ENCODE assay signal across 10 mouse cellular contexts in the genomic region with DNA sequence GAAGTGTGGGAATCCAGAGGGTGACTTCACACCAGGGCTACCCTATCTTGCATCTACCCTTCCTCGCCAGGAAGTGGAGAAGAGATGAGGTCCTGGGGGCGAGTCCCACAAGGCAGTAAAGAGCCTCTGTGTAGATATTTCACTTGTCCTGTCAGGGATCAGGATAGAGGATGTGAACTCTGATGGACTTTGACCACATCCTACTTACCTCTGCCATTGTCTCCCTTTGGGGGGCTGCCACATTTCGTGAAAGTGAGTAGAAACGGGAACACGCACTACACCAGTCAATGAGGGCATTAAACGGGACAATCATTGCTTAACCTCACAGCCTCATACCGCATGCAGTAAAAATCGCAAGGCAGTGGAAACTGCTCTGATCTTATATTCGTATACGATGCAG. TPM values are rescaled to one million over a fixed set of nuclear protein-coding genes. Genes with fewer than 3 reads are reported as not detected.
DNase-seq lines count a peak whose midpoint lies in the region; ATAC-seq lines count a peak whose summit lies in the region.
"Had no signal": no experiment of that assay in that cellular context is flagged by ENCODE, and none has a peak within 500 bp of the region (broad histone marks: within the 10 kb centered on the region; RNA-seq: fewer than 3 reads in every experiment).

No protein-coding gene starts in this region.

- no peak for DNase-seq in heart, postnatal 14 days
- peak; percentile 88 for DNase-seq in midbrain, embryonic 11.5 days (ENCODE audit: low spot score, missing footprints)
- DNase-seq in left cerebral cortex, postnatal 36 days (ENCODE audit: low spot score in 2 of 2) = no peak
- DNase-seq in adrenal gland, adult 8-10 months = no peak
- DNase-seq in Muller cell, postnatal 12 days (ENCODE audit: inconsistent ontology term) = no peak
- DNase-seq: right cerebral cortex, postnatal 14 days had no signal

- 42% methylated on average over 10 of the region's 10 CpGs for WGBS in heart, embryonic 14.5 days
- WGBS in embryonic facial prominence, embryonic 12.5 days = 39% methylated on average over 10 of the region's 10 CpGs
- WGBS in hindbrain, embryonic 15.5 days = 30% methylated on average over 10 of the region's 10 CpGs
- WGBS in midbrain, embryonic 11.5 days = 41% methylated on average over 10 of the region's 10 CpGs

- H3K4me3 ChIP-seq in heart, embryonic 14.5 days (ENCODE audit: control insufficient read depth in 1 of 2, insufficient read depth in 1 of 2, low read depth in 1 of 2, low read length in 2 of 2) = peak overlapping the region; percentile 16 to 35
- peak overlapping the region; percentile 26 for H3K4me3 ChIP-seq in embryonic facial prominence, embryonic 12.5 days
- peak overlapping the region; percentile 35 for H3K4me3 ChIP-seq in hindbrain, embryonic 15.5 days
- peak overlapping the region; percentile 16 for H3K4me3 ChIP-seq in midbrain, embryonic 11.5 days (ENCODE audit: low read depth, low read length)

- no peaks in the 10 kb centered on the region for H3K27me3 ChIP-seq in heart, embryonic 14.5 days (ENCODE audit: control insufficient read depth, insufficient read depth, low read length)
- H3K27me3 ChIP-seq in embryonic facial prominence, embryonic 12.5 days = no peaks in the 10 kb centered on the region
- H3K27me3 ChIP-seq in hindbrain, embryonic 15.5 days = no peaks in the 10 kb centered on the region
- no peaks in the 10 kb centered on the region for H3K27me3 ChIP-seq in midbrain, embryonic 11.5 days (ENCODE audit: control insufficient read depth, insufficient read depth, low read length)

- no peaks in the 10 kb centered on the region for H3K9me3 ChIP-seq in heart, embryonic 14.5 days (ENCODE audit: control insufficient read depth, low read length)
- H3K9me3 ChIP-seq in embryonic facial prominence, embryonic 12.5 days = no peaks in the 10 kb centered on the region
- H3K9me3 ChIP-seq in hindbrain, embryonic 15.5 days = no peaks in the 10 kb centered on the region
- H3K9me3 ChIP-seq in midbrain, embryonic 11.5 days (ENCODE audit: control insufficient read depth, low read length) = no peaks in the 10 kb centered on the region

- no peak overlapping the region for H3K27ac ChIP-seq in heart, embryonic 14.5 days (replicated peaks in 1 of 2; ENCODE audit: control insufficient read depth in 1 of 2, insufficient read depth in 1 of 2, low read depth in 2 of 2, low read length in 2 of 2)
- H3K27ac ChIP-seq in embryonic facial prominence, embryonic 12.5 days = no peak overlapping the region
- no peak overlapping the region for H3K27ac ChIP-seq in hindbrain, embryonic 15.5 days (replicated peaks)
- no peak overlapping the region for H3K27ac ChIP-seq in midbrain, embryonic 11.5 days (ENCODE audit: low read depth, low read length)
- H3K27ac ChIP-seq: macrophage had no signal

- no peak for ATAC-seq in heart, embryonic 14.5 days (ENCODE audit: insufficient number of reproducible peaks, insufficient read depth, low FRiP score, low read depth)
- ATAC-seq in embryonic facial prominence, embryonic 12.5 days (ENCODE audit: insufficient number of reproducible peaks, insufficient read depth, low FRiP score, low TSS enrichment) = 0 out of 2 replicates have a peak, but pooled peaks have one; percentile 28
- peak; percentile 65; the same call in 1 of the 2 replicates for ATAC-seq in hindbrain, embryonic 15.5 days (ENCODE audit: low FRiP score, low read depth)
- peak; percentile 20 for ATAC-seq in midbrain, embryonic 11.5 days (ENCODE audit: low FRiP score)

- H3K9ac ChIP-seq in heart, embryonic 14.5 days (ENCODE audit: low read length) = 0 out of 2 replicates have a peak overlapping the region, but pooled peaks have one; percentile 31
- H3K9ac ChIP-seq in embryonic facial prominence, embryonic 12.5 days = no peak overlapping the region
- H3K9ac ChIP-seq in hindbrain, embryonic 15.5 days = no peak overlapping the region; the same call in 1 of the 2 replicates
- H3K9ac ChIP-seq in midbrain, embryonic 11.5 days (ENCODE audit: low read length) = peak overlapping the region; percentile 24; the same call in 1 of the 2 replicates

- peaks cover 0 to 4% of the 10 kb centered on the region in 2 experiments; a peak in 2 of 4 replicates for H3K4me1 ChIP-seq in heart, embryonic 14.5 days (ENCODE audit: control insufficient read depth in 2 of 2, insufficient read depth in 2 of 2, low read length in 2 of 2)
- 0 out of 2 replicates have a peak, but pooled peaks cover 2% of the 10 kb centered on the region for H3K4me1 ChIP-seq in embryonic facial prominence, embryonic 12.5 days
- H3K4me1 ChIP-seq in hindbrain, embryonic 15.5 days (replicated peaks) = peaks cover 15% of the 10 kb centered on the region
- peaks cover 10% of the 10 kb centered on the region; the same call in 1 of the 2 replicates for H3K4me1 ChIP-seq in midbrain, embryonic 11.5 days (ENCODE audit: control insufficient read depth, insufficient read depth, low read length)

- intact Hi-C loops in heart, postnatal 14 days (cut with DNase I) = no loop called here
- intact Hi-C loops in left cerebral cortex, postnatal 36 days (cut with DNase I) = no loop called here

- no peaks in the 10 kb centered on the region for H3K36me3 ChIP-seq in heart, embryonic 14.5 days (ENCODE audit: control insufficient read depth, insufficient read depth, low read length)
- no peaks in the 10 kb centered on the region for H3K36me3 ChIP-seq in embryonic facial prominence, embryonic 12.5 days
- no peaks in the 10 kb centered on the region for H3K36me3 ChIP-seq in hindbrain, embryonic 15.5 days
- no peaks in the 10 kb centered on the region for H3K36me3 ChIP-seq in midbrain, embryonic 11.5 days (ENCODE audit: control insufficient read depth, insufficient read depth, low read length)

- H3K4me2 ChIP-seq in heart, embryonic 14.5 days (ENCODE audit: low read length) = peak overlapping the region; percentile 77
- peak overlapping the region; percentile 60 for H3K4me2 ChIP-seq in embryonic facial prominence, embryonic 12.5 days (replicated peaks)
- H3K4me2 ChIP-seq in hindbrain, embryonic 15.5 days = peak overlapping the region; percentile 75
- peak overlapping the region; percentile 52 for H3K4me2 ChIP-seq in midbrain, embryonic 11.5 days

RNA-seq across cellular contexts. Expression of gene Hao2, which starts 48.6 kb away (rescaled TPM):
- polyA plus RNA-seq in heart, embryonic 14.5 days (2014; fragmentation: Nextera tagmentation; extraction: Ambion mirVana) = not detected in 2 replicates
- total RNA-seq in heart, postnatal 14 days (2021) = not detected
- 0.15 TPM in 1 of 2 replicates, not detected in the other for polyA plus RNA-seq in embryonic facial prominence, embryonic 12.5 days (2016; fragmentation: Nextera tagmentation; extraction: Ambion mirVana)
- polyA plus RNA-seq in hindbrain, embryonic 15.5 days (2015; fragmentation: Nextera tagmentation; extraction: Ambion mirVana) = 0.06 TPM in 1 of 2 replicates, not detected in the other
- not detected in 2 replicates for polyA plus RNA-seq in midbrain, embryonic 11.5 days (2014; fragmentation: Nextera tagmentation; extraction: Ambion mirVana)
- total RNA-seq in left cerebral cortex, postnatal 36 days (2021) = not detected
- 100 to 1,000 TPM; 231 to 398 (median 393) TPM for total RNA-seq in adrenal gland, adult 8-10 months (2022)
- polyA plus RNA-seq: macrophage had no signal

Comparison
In these comparisons a context has a peak if more than half of its experiments do, and no peak if none do; other contexts are left out.
1. H3K9ac ChIP-seq: peak in heart, embryonic 14.5 days (single experiment) and midbrain, embryonic 11.5 days (single experiment); none in embryonic facial prominence, embryonic 12.5 days (single experiment) and hindbrain, embryonic 15.5 days (single experiment).
2. Peak in every context shown above with its lines, with median percentiles within 50 percentile points of each other: H3K4me2 ChIP-seq and H3K4me3 ChIP-seq.